In genomic region chr4:137581815-137582214, GRCm38 (mm10) we compare ENCODE assay signal across 8 mouse cellular contexts. TPM values are rescaled to one million over a fixed set of nuclear protein-coding genes. Genes with fewer than 3 reads are reported as not detected.
DNase-seq lines count a peak whose midpoint lies in the region; ATAC-seq and TF ChIP-seq lines count a peak whose summit lies in the region.
"Had no signal": no experiment of that assay in that cellular context is flagged by ENCODE, and none has a peak within 500 bp of the region (broad histone marks: within the 10 kb centered on the region; RNA-seq: fewer than 3 reads in every experiment).

No protein-coding gene starts in this region.

- peak; percentile 62 for TF ChIP-seq CTCF in lung, embryonic 14.5 days (IDR thresholded peaks at IDR 0.05; ENCODE audit: low read depth)

- no peak overlapping the region for H3K4me2 ChIP-seq in lung, embryonic 14.5 days
- no peak overlapping the region for H3K4me2 ChIP-seq in limb, embryonic 11.5 days (ENCODE audit: low read depth, severe bottlenecking)

- 34% methylated on average over 3 of the region's 3 CpGs for WGBS in lung, embryonic 14.5 days
- 36% methylated on average over 3 of the region's 3 CpGs for WGBS in limb, embryonic 11.5 days

- peak; percentile 42 for DNase-seq in lung, embryonic 14.5 days
- no peak for DNase-seq in lung, adult 18-20 months
- peak; percentile 45 for DNase-seq in adrenal gland, adult 8-10 months
- peak; percentile 52 for DNase-seq in limb, embryonic 11.5 days (ENCODE audit: low spot score)
- peak; percentile 14 for DNase-seq in thymus, adult 18-20 months
- DNase-seq in urinary bladder, postnatal 36 days (ENCODE audit: low spot score in 2 of 2) = no peak

- H3K4me1 ChIP-seq in lung, embryonic 14.5 days (ENCODE audit: insufficient read depth) = no peaks in the 10 kb centered on the region
- no peaks in the 10 kb centered on the region for H3K4me1 ChIP-seq in limb, embryonic 11.5 days (ENCODE audit: control insufficient read depth, insufficient read depth, low read length)

- no peak overlapping the region for H3K4me3 ChIP-seq in lung, embryonic 14.5 days (ENCODE audit: low read depth, low read length)
- no peak overlapping the region for H3K4me3 ChIP-seq in limb, embryonic 11.5 days (ENCODE audit: low read depth, low read length)

- no peaks in the 10 kb centered on the region for H3K9me3 ChIP-seq in lung, embryonic 14.5 days (ENCODE audit: low read depth, low read length)
- no peaks in the 10 kb centered on the region for H3K9me3 ChIP-seq in limb, embryonic 11.5 days (ENCODE audit: control insufficient read depth, low read length)

- no peak overlapping the region; the same call in 1 of the 2 replicates for H3K9ac ChIP-seq in lung, embryonic 14.5 days
- no peak overlapping the region for H3K9ac ChIP-seq in limb, embryonic 11.5 days (ENCODE audit: low read length)

- no peak for ATAC-seq in lung, embryonic 14.5 days (ENCODE audit: insufficient read depth)
- no peak for ATAC-seq in limb, embryonic 11.5 days (ENCODE audit: insufficient number of reproducible peaks, low FRiP score, low TSS enrichment, low read depth)
- ATAC-seq in monocyte, adult 5-6 weeks (replicated peaks; ENCODE audit: insufficient number of reproducible peaks, low FRiP score, low TSS enrichment, poor library complexity, severe bottlenecking) = no peak

- H3K36me3 ChIP-seq in lung, embryonic 14.5 days (ENCODE audit: insufficient read depth) = no peaks in the 10 kb centered on the region
- no peaks in the 10 kb centered on the region for H3K36me3 ChIP-seq in limb, embryonic 11.5 days (ENCODE audit: control insufficient read depth, insufficient read depth, low read length)

- peaks cover 4% of the 10 kb centered on the region; the same call in 1 of the 2 replicates for H3K27me3 ChIP-seq in lung, embryonic 14.5 days (ENCODE audit: insufficient read depth, low read length)
- peaks cover 4% of the 10 kb centered on the region; the same call in 1 of the 2 replicates for H3K27me3 ChIP-seq in limb, embryonic 11.5 days (ENCODE audit: control insufficient read depth, insufficient read depth, low read length)

- no peak overlapping the region for H3K27ac ChIP-seq in lung, embryonic 14.5 days (ENCODE audit: low read depth)
- no peak overlapping the region for H3K27ac ChIP-seq in limb, embryonic 11.5 days (replicated peaks; ENCODE audit: low read depth, low read length)
- H3K27ac ChIP-seq: macrophage had no signal

RNA-seq across cellular contexts. Expression of gene Ldlrad2, which starts 7.4 kb away (rescaled TPM):
- polyA plus RNA-seq in lung, embryonic 14.5 days (2014; fragmentation: Nextera tagmentation; extraction: Ambion mirVana) = not detected in 2 replicates
- total RNA-seq in adrenal gland, adult 8-10 months (2022) = not detected
- polyA plus RNA-seq in limb, embryonic 11.5 days (2014; fragmentation: Nextera tagmentation; extraction: Ambion mirVana) = not detected in 2 replicates
- not detected in 3 replicates for total RNA-seq in monocyte, adult 5-6 weeks (2017)
- polyA plus RNA-seq: macrophage had no signal

RNA-seq across cellular contexts. Expression of gene Usp48, which starts 11.7 kb away (rescaled TPM):
- 74.2 and 76.0 TPM in 2 replicates for polyA plus RNA-seq in lung, embryonic 14.5 days (2014; fragmentation: Nextera tagmentation; extraction: Ambion mirVana)
- total RNA-seq in adrenal gland, adult 8-10 months (2022) = 100 to 1,000 TPM; 116 to 227 (median 148) TPM
- 93.0 and 99.6 TPM in 2 replicates for polyA plus RNA-seq in limb, embryonic 11.5 days (2014; fragmentation: Nextera tagmentation; extraction: Ambion mirVana)
- 142 to 333 TPM (median 161 TPM) in 3 replicates for total RNA-seq in monocyte, adult 5-6 weeks (2017)

Comparison
In these comparisons a context has a peak if more than half of its experiments do, and no peak if none do; other contexts are left out.
1. DNase-seq: peak in lung, embryonic 14.5 days (single experiment), adrenal gland, adult 8-10 months (single experiment), limb, embryonic 11.5 days (single experiment) and thymus, adult 18-20 months (2 of 2); none in lung, adult 18-20 months (0 of 2) and urinary bladder, postnatal 36 days (0 of 2).